Mouse (Mus musculus) embryonic fibroblast, embryonic 13.5 days (primary cell): ENCODE data around the gene Gckr.

Experiments
- CTCF ChIP-seq: IDR thresholded peaks from 2 replicates; pipeline ENCODE4 v1.5.1; 2011; ENCODE audit warnings: mild to moderate bottlenecking, control low read depth, low read length, moderate library complexity, borderline replicate concordance; ENCODE audit not compliant: insufficient read depth
- POLR2A ChIP-seq: IDR thresholded peaks from 2 replicates; pipeline ENCODE4 v1.6.1; 2011; ENCODE audit warnings: low read depth, mild to moderate bottlenecking, control low read depth, low read length, moderate library complexity

DNA sequence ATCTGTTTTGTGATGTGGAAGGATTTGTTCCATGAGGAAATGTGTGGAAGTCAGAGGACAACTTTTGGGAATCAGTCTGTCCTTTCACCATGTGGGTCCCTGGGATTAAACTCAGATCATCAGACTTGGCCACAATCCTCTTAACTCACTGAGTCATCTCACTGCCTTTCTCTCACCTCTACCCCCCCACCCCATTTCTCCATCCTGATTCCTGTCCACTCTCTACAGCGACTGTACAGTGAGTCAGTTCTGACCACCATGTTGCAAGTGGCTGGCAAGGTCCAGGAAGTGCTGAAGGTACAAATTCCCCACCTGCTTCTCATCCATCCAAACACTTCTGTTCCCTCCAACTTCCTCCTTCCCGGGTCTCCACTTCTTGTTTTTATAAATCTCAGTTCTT, 1.2 kb downstream of the Gckr start:
- TF ChIP-seq POLR2A (no peak), CTCF (no peak)
